Mouse (Mus musculus): ENCODE measurements at regions not wholly inside any gene's neighbourhood (a gene's known extent, or its start where the extent isn't known, plus 50 kb on each side); places are given as distances from the start of the nearest gene placed in this dataset.
A peak's percentile ranks its signal among the peaks of the same experiment; 100 is the strongest.

- no peak for DNase-seq (ENCODE audit: low spot score)
Measured at GRCm38 (mm10) chr16:83250346-83250745, 422.2 kb downstream of the Gm21833 start.

DNA sequence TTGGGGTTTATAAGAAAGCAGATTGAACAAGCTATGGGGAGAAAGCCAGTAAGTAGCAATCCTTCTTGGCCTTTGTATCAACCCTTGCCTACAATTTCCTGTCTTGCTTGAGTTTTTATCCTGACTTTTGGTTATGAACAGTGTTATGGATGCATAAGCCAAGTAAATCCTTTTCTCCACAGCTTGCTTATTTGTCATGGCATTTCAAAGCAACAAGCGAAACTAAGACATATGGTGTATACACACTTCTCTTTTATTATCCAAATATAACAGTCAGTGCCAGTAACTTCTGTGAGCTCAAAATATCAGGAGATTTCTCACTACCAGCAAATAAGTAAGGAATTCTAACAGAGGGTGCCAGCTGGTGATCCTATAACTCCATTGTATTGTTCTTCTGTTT, 426.0 kb downstream of the Gm21833 start:
- DNase-seq (ENCODE audit: low spot score), result no peak

GRCm38 (mm10) chr16:83271869-83272268, 443.7 kb downstream of the Gm21833 start:
- no peak for DNase-seq (ENCODE audit: low spot score)

- DNase-seq (ENCODE audit: low spot score), result no peak
Measured at GRCm38 (mm10) chr16:83316314-83316713, 488.1 kb downstream of the Gm21833 start.

DNA sequence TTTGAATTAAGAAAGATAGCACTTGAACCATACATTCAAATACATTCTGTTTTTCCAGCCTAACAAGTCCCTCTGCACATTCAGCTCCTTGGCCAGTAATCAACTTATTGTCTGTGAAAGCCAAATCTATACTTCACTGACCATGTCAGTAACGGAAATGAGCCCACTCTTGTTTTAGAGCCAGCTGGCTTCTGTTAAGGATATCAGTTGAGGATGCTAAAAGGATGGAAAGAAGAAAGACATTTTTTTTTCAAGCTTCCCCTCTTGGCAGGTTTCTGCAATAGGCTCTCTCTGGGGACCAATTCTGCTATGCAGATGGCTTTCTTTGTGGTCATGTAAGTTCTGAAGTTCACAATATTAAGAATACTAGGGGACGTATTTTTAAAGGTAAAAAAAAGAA, 498.6 kb downstream of the Gm21833 start:
- DNase-seq (ENCODE audit: low spot score), result no peak

DNA sequence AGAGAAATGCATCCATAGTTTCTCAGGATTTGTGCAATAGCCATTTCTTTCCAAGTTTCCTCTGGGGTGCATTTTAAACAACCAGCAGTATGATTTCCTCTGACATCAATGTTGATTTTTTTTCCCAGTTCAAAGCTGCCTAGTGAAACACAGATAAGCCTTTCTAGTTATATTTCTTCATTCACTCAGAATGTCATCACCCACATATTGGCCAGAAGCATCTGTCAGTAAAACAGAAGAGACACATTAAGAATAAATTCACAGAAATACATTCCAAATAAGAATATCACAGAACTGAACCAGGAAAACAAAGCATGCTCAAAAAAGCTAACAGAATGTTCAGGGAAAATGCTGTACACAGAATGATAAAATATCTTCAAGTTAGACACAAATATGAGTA, 522.9 kb downstream of the Gm21833 start:
- DNase-seq (ENCODE audit: low spot score), result no peak

GRCm38 (mm10) chr16:83394581-83394980, 566.4 kb downstream of the Gm21833 start:
- no peak for DNase-seq (ENCODE audit: low spot score)

GRCm38 (mm10) chr16:83420676-83421075, 592.5 kb downstream of the Gm21833 start:
- DNase-seq (ENCODE audit: low spot score), result peak; percentile 16

GRCm38 (mm10) chr16:83423096-83423495, 594.9 kb downstream of the Gm21833 start:
- DNase-seq (ENCODE audit: low spot score), result no peak
